Mouse (Mus musculus) CD4-positive helper T cell, adult 2 months (primary cell): ENCODE data around the gene Mfsd2a.

Source experiments
- DNase-seq: peaks from one replicate; pipeline ENCODE4 v3.0.0-alpha.2; 2012; ENCODE audit warnings: low read depth, missing footprints, low spot score

The Mfsd2a gene

GRCm38 (mm10) chr4:122979826-122980225 is 18.8 kb upstream of the Mfsd2a start:
- no peak for DNase-seq

GRCm38 (mm10) chr4:122978850-122979249 is 17.9 kb upstream of the Mfsd2a start:
- DNase-seq, result no peak

- no peak for DNase-seq
These were observed 15.9 kb upstream of the Mfsd2a start for GRCm38 (mm10) chr4:122976885-122977284.

- DNase-seq, result no peak
These were observed 14.1 kb upstream of the Mfsd2a start for GRCm38 (mm10) chr4:122974976-122975520.

GRCm38 (mm10) chr4:122972056-122972455 is 11.1 kb upstream of the Mfsd2a start:
- DNase-seq, result no peak

GRCm38 (mm10) chr4:122971646-122972045 is 10.7 kb upstream of the Mfsd2a start:
- no peak for DNase-seq

GRCm38 (mm10) chr4:122971191-122971590 is 10.2 kb upstream of the Mfsd2a start:
- DNase-seq, result no peak

- DNase-seq, result no peak
These were observed 7.1 kb upstream of the Mfsd2a start for GRCm38 (mm10) chr4:122968106-122968505.

GRCm38 (mm10) chr4:122962751-122963150 is 1.8 kb upstream of the Mfsd2a start:
- no peak for DNase-seq

- DNase-seq, result no peak
These were observed 601 bp upstream of the Mfsd2a start for GRCm38 (mm10) chr4:122961589-122961988.

GRCm38 (mm10) chr4:122960321-122961099 is 478 bp downstream of the Mfsd2a start:
- peak; percentile 58 for DNase-seq

- DNase-seq, result no peak
These were observed 1.2 kb downstream of the Mfsd2a start for GRCm38 (mm10) chr4:122959816-122960215.

- no peak for DNase-seq
These were observed 2.4 kb downstream of the Mfsd2a start for GRCm38 (mm10) chr4:122958491-122959031.

- no peak for DNase-seq
These were observed 4.7 kb downstream of the Mfsd2a start for GRCm38 (mm10) chr4:122956301-122956700.

- DNase-seq, result peak; percentile 91
These were observed 5.4 kb downstream of the Mfsd2a start for GRCm38 (mm10) chr4:122955412-122956136.

GRCm38 (mm10) chr4:122954680-122955411 is 6.1 kb downstream of the Mfsd2a start:
- no peak for DNase-seq

- no peak for DNase-seq
These were observed 11.9 kb downstream of the Mfsd2a start for GRCm38 (mm10) chr4:122949096-122949495.

GRCm38 (mm10) chr4:122947223-122947622 is 13.8 kb downstream of the Mfsd2a start:
- DNase-seq, result no peak

- peak; percentile 52 for DNase-seq
These were observed 16.6 kb downstream of the Mfsd2a start for GRCm38 (mm10) chr4:122944408-122944807.

GRCm38 (mm10) chr4:122939048-122939796 is 21.8 kb downstream of the Mfsd2a start:
- DNase-seq, result peak; percentile 45

- no peak for DNase-seq
These were observed 23.5 kb downstream of the Mfsd2a start for GRCm38 (mm10) chr4:122937489-122937888.
